Mouse (Mus musculus) forebrain, embryonic 12.5 days (tissue): ENCODE results near the gene Zfp974. TPM values are rescaled to one million over a fixed set of nuclear protein-coding genes. Genes with fewer than 3 reads are reported as not detected.

Experiments
- ATAC-seq: fragments of 200-750 bp; cut with Nextera tagmentation; 2 replicates; pipeline ENCODE4 v1.8.0; 2017; ENCODE audit warnings: moderate TSS enrichment; ENCODE audit not compliant: low FRiP score
- H3K27ac ChIP-seq: fragments of 300-500 bp; sonication (generic); 2 replicates; pipeline ENCODE4 v1.5.1; 2016; ENCODE audit warnings: mild to moderate bottlenecking
- H3K27me3 ChIP-seq: fragments of 300-500 bp; sonication (generic); 2 replicates; pipeline ENCODE4 v1.6.1; 2016; ENCODE audit warnings: mild to moderate bottlenecking
- H3K36me3 ChIP-seq: fragments of 300-500 bp; sonication (generic); replicated peaks from 2 replicates; pipeline ENCODE4 v1.6.1; 2016; ENCODE audit warnings: mild to moderate bottlenecking
- H3K4me1 ChIP-seq: fragments of 300-500 bp; sonication (generic); 2 replicates; pipeline ENCODE4 v1.6.1; 2016
- H3K4me2 ChIP-seq: fragments of 300-500 bp; sonication (generic); 2 replicates; pipeline ENCODE4 v1.6.1; 2016; ENCODE audit warnings: mild to moderate bottlenecking, moderate library complexity
- H3K4me3 ChIP-seq: fragments of 300-500 bp; sonication (generic); replicated peaks from 2 replicates; pipeline ENCODE4 v1.5.1; 2016; ENCODE audit warnings: mild to moderate bottlenecking
- H3K9ac ChIP-seq: fragments of 300-500 bp; sonication (generic); 2 replicates; pipeline ENCODE4 v1.6.1; 2016; ENCODE audit warnings: mild to moderate bottlenecking
- H3K9me3 ChIP-seq: fragments of 300-500 bp; sonication (generic); 2 replicates; pipeline ENCODE4 v1.6.1; 2016
- WGBS: fragments of 180-500 bp; shearing (Covaris S2); methylation state at CpG from one replicate; pipeline ENCODE4 v1.1.7; 2016; 5-methylcytosine and 5-hydroxymethylcytosine counted together
- polyA plus RNA-seq: library from polyadenylated mRNA; unstranded; fragments of >200 nt; fragmentation: Nextera tagmentation; extraction: Ambion mirVana; gene quantifications from 2 replicates; pipeline ENCODE4 v1.2.1, GENCODE M21; 2016

Gene Zfp974
- polyA plus RNA-seq, 1 experiment from 2014 or later: 15.9 TPM

- no peaks in the 10 kb centered on the region for H3K27me3 ChIP-seq
- no peaks in the 10 kb centered on the region for H3K9me3 ChIP-seq
- under 1% methylated on average over 22 of the region's 22 CpGs for WGBS
- peak overlapping the region; percentile 38; the same call in 1 of the 2 replicates for H3K27ac ChIP-seq
- peaks cover 21% of the 10 kb centered on the region for H3K36me3 ChIP-seq
- peak overlapping the region; percentile 75 for H3K9ac ChIP-seq
- H3K4me3 ChIP-seq: peak overlapping the region; percentile 55
- peak overlapping the region; percentile 81 for H3K4me2 ChIP-seq
- H3K4me1 ChIP-seq: peaks cover 21% of the 10 kb centered on the region
- peak; percentile 83 for ATAC-seq
Measured at GRCm38 (mm10) chr7:27860396-27861235, 68.6 kb downstream of the Zfp974 start.

- no peak for ATAC-seq
- 31% methylated on average over 10 of the region's 10 CpGs for WGBS
- peaks cover 21% of the 10 kb centered on the region for H3K4me1 ChIP-seq
Measured at GRCm38 (mm10) chr7:27859301-27860251, 69.7 kb downstream of the Zfp974 start.

More at GRCm38 (mm10) chr7:27859301-27860251, 69.7 kb downstream of the Zfp974 start:
- Histone ChIP-seq H3K4me2 (peak overlapping the region; percentile 81), H3K4me3 (peak overlapping the region; percentile 55), H3K27me3 (no peaks in the 10 kb centered on the region), H3K27ac (0 out of 2 replicates have a peak overlapping the region, but pooled peaks have one; percentile 38), H3K36me3 (peaks cover 24% of the 10 kb centered on the region), H3K9ac (peak overlapping the region; percentile 75), H3K9me3 (no peaks in the 10 kb centered on the region)

Other genes starting within 250 kb of the Zfp974 start
- 9.6 and 10.1 TPM in 2 replicates for gene Zfp607b, start 240.1 kb downstream of the Zfp974 start, polyA plus RNA-seq
- 108 and 118 TPM in 2 replicates for gene Zfp60, start 198.1 kb downstream of the Zfp974 start, polyA plus RNA-seq
- gene Zfp626, start 122.3 kb downstream of the Zfp974 start, polyA plus RNA-seq: 2.7 and 3.2 TPM in 2 replicates
- 11.7 TPM in 2 replicates for gene Zfp59, start 90.9 kb downstream of the Zfp974 start, polyA plus RNA-seq
- 3.5 and 3.6 TPM in 2 replicates for gene Zfp607a, start 71.9 kb downstream of the Zfp974 start, polyA plus RNA-seq
- gene Zfp780b, start 49.7 kb upstream of the Zfp974 start, polyA plus RNA-seq: 23.7 and 26.1 TPM in 2 replicates
- 7.4 and 7.7 TPM in 2 replicates for gene Zfp850, start 84.7 kb upstream of the Zfp974 start, polyA plus RNA-seq
- 374 and 379 TPM in 2 replicates for gene Psmc4, start 120.6 kb upstream of the Zfp974 start, polyA plus RNA-seq
- gene Fcgbp, start 141.8 kb upstream of the Zfp974 start, polyA plus RNA-seq: 0.20 and 0.26 TPM in 2 replicates
- gene 9530053A07Rik, start 200.0 kb upstream of the Zfp974 start, polyA plus RNA-seq: 0.12 and 0.17 TPM in 2 replicates
- gene Fbl, start 240.2 kb upstream of the Zfp974 start, polyA plus RNA-seq: 147 and 151 TPM in 2 replicates